Mouse (Mus musculus) adrenal gland, postnatal 10 days (tissue): ENCODE results near the gene Tob1. TPM values are rescaled to one million over a fixed set of nuclear protein-coding genes. Genes with fewer than 3 reads are reported as not detected.
A peak's percentile ranks its signal among the peaks of the same experiment; 100 is the strongest.

Experiments
- DNase-seq: peaks from one replicate; pipeline ENCODE4 v3.0.0; 2021; ENCODE audit warnings: mixed read lengths
- total RNA-seq, 2 experiments: library from RNA; stranded (reverse); gene quantifications; 2 replicates each; pipeline ENCODE4 v1.2.3; 2021

The Tob1 gene
- total RNA-seq, 2 experiments from 2014 or later = 111 to 183 TPM

- DNase-seq = peak; percentile 50
Measured at GRCm38 (mm10) chr11:94198405-94199146, 12.7 kb upstream of the Tob1 start.

DNA sequence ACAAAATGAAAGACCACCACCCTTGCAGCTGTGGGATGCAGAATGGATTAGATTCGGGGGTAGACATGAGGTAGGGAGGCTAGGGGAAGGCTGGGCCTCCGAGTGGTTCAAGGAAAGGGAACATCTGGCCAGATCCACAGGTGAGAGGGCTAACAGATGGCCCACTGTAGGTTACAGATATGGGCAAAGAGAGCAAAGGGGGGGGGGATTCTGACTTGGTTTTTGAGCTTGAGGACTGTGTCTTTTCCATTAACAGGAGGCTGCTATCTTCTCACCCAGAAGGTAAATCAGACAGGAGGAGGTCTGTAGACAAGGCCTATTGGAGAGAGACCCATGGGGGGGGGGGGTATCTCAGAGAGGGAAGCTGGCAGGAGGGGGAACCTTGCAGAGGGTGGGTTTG, 11.5 kb upstream of the Tob1 start:
- DNase-seq = no peak

DNA sequence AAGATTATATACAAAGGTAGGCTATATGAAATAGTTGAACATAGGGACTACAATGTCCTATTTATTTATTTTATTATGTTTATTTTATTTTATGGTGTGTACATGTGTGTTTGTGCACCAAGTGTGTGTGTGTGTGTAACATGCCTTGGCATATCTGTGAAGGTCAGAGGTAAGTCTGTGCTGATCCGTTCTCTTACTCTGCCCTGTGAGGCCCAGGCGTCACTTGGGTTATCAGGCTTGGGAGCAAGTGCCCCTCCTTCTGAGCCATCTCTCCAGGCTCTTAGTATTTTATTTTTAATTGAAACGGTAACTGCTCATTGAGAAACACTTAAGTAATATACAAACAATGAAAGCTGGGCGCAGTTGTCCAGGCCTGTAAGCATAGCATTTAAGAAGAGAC, 10.8 kb upstream of the Tob1 start:
- no peak for DNase-seq

- no peak for DNase-seq
Measured at GRCm38 (mm10) chr11:94202106-94202505, 9.1 kb upstream of the Tob1 start.

GRCm38 (mm10) chr11:94203066-94203465, 8.2 kb upstream of the Tob1 start:
- DNase-seq = no peak

- no peak for DNase-seq
Measured at GRCm38 (mm10) chr11:94206398-94207114, 4.7 kb upstream of the Tob1 start.

DNA sequence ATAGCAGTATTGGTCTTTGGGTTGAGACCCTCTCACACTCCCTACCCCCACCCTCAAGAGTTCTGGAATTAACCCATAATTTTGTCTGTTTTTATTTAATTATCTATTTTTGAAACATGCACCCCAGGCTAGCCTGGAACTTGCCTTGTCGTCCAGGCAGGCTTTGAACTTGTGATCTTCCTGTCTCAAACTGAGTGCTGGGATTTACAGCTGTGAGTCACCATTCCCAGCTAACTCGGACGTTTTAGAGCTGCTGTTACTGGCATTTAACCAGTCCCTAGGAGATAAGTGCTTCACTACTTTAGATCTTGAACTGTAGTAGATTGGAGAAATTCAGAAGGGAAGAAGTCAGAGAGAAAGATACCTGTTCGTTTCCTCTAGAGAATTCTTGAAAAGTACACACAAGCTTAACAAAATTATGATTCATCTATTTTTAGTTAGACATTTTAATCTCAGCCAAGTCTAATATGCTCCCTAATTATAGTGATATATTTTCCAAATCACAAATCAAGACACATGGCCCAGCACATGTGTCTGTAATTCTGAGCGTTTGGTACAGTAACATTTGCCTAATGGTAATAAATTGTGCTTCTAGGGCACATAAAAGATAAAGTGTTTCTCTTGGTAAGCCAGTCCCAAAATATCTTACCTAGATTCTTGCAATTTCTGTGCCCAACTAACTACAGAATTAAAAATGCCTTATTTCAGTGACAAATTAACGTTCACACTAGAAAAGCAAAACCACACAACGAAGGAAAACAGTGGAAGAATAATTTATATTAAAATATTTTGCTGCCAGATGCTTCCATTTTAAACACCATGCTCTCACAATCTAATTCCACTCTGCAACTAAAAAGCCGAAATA, 2.2 kb upstream of the Tob1 start:
- no peak for DNase-seq

DNA sequence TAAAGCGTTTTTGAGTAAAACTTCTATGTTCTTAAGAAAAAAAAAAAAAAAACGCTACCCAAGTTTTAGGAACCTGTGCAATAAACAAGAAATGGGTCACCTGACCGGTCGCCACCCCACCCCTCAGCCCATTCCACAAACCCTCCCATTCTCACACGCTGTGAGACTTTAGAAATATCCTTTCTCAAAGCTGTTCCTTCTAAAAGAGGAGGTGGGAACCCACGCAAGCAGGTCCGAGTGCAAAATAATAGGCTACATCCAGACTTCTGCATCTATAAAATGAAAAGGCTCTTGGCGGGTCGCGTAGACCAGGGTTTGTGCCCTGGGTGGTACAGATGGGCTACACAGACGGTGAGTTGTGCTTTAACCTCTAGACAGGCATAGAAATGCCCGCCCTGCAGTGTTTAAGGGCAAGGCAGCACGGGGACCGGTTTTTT, 1.5 kb upstream of the Tob1 start:
- DNase-seq = no peak

DNA sequence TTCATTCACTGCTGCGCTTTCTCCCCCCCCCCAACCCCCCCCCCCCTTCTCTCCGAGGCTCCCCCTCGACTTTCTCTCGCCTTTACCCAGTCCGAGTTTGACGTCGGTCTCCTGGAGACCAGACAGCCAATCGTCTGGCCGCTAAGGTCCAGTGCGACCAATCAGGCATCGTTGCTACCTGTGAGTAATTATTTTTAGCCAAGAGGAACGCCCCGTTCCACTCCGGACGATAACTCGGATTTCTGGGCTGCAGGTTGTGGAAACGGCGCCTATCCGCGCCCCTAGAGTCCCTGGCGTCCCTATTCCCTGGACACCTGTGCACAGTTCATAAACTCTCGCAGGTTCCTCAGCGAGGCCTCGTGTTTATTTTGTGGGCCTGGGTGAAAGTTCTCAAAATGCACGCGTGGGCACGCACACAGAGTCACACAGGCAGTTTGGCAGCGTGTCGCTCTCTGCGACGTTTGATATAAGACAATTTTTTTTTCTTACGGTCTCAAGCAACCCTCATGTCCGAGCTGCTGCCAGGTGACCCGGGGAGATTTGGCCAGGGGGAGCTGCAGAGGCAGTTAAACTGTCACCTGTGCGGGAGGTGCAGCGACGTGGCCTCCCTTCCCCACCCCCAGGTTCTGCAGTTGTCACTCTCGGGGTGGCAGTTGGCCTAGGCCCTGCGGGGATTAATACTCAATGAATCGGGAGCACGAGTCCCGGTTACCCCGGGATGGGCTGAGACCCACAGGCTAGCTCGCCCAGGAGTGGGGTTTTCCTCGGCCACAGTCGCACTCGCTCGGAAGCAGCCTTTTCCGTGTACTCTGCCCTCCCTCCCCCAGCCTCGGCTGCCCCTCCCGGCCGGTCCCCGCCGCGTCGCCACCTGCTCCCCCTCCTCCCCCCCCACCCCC, 815 bp upstream of the Tob1 start:
- peak; percentile 94 for DNase-seq

- peak; percentile 84 for DNase-seq
Measured at GRCm38 (mm10) chr11:94211651-94212488, 616 bp downstream of the Tob1 start.

- DNase-seq = peak; percentile 42
Measured at GRCm38 (mm10) chr11:94212489-94212836, 1.2 kb downstream of the Tob1 start.

DNA sequence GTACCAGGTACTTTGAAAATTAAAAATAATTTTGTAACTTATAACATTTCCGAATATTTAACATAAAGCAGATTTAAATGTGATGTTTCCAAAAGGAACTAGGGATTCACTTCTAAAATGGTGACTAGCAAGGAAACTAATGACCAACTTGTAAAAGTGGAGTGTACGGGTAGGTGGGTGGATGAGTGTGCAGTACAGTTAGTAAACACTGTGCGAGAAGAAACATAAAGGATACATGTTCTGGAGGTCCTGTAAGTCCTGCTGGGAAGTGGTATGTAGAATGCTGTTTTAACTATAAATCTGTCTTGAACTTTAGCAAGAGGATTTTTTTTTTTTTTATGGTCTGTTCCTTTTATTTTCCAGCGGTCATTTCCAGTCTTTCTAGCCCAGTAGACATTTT, 1.7 kb downstream of the Tob1 start:
- DNase-seq = no peak

DNA sequence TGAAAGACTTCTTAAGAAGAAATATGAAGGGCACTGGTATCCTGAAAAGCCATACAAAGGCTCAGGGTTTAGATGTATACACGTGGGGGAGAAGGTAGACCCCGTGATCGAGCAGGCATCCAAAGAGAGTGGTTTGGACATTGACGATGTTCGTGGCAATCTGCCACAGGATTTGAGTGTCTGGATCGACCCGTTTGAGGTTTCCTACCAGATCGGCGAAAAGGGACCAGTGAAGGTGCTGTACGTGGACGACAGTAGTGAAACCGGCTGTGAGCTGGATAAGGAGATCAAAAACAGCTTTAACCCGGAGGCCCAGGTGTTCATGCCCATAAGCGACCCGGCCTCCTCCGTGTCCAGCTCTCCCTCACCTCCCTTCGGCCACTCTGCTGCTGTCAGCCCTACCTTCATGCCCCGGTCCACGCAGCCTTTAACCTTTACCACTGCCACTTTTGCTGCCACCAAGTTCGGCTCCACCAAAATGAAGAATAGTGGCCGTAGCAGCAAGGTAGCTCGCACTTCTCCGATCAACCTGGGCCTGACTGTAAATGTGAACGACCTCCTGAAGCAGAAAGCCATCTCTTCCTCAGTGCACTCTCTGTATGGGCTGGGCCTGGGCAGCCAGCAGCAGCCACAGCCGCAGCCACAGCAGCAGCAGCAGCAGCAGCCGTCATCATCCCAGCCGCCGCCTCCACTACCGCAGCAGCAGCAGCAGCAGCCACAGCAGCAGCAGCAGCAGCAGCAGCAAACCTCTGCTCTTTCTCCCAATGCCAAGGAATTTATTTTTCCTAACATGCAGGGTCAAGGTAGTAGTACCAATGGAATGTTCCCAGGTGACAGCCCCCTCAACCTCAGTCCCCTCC, 2.7 kb downstream of the Tob1 start:
- peak; percentile 52 for DNase-seq

DNA sequence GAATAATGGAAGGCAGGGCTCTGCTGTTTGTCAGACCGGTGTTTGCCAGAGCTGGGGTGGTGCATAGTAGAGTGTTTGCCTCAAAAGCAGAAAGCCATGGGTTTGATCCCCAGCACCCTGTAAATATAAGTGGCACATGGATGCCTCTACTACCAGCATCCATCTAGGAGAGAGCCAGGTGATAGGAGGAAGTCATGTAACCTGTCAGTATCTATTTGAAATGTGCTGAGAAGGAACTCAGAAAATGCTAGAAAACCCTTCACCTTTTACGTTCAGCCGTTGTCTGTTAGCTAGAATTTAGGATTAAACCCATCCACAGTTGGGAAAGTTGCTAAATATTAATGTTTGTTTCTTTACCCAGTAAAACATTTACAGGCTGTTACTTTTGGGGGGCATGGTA, 4.3 kb downstream of the Tob1 start:
- DNase-seq = no peak

GRCm38 (mm10) chr11:94216247-94216646, 5.0 kb downstream of the Tob1 start:
- no peak for DNase-seq

- no peak for DNase-seq
Measured at GRCm38 (mm10) chr11:94221257-94221656, 10.0 kb downstream of the Tob1 start.

- DNase-seq = no peak
Measured at GRCm38 (mm10) chr11:94223531-94223930, 12.3 kb downstream of the Tob1 start.

GRCm38 (mm10) chr11:94225985-94226384, 14.7 kb downstream of the Tob1 start:
- peak; percentile 63 for DNase-seq

DNA sequence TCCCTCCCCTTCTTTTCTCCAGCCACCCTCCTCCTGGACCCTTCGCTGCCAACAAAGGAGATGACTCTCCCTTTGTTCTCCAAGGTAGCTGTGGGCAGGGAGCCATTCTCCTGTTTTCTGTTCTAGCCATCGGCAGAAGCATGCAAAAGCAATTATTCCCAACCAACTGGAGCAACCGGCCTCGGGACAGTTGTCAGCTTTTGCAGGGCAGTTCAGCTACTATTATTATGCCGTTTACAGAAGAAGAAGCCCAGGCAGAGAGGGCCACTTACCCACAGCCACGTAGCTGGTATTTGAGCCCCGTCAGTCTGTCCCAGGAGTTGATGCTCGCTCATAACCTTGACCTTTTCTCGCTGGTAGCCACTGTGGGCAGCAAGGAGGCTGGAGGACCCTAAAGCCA, 17.2 kb downstream of the Tob1 start:
- no peak for DNase-seq
